8 mouse cellular contexts compared by ENCODE assay signal in genomic region chr9:106429221-106430014, GRCm38 (mm10). TPM values are rescaled to one million over a fixed set of nuclear protein-coding genes. Genes with fewer than 3 reads are reported as not detected.
A peak's percentile ranks its signal among the peaks of the same experiment; 100 is the strongest.
DNase-seq lines count a peak whose midpoint lies in the region; ATAC-seq lines count a peak whose summit lies in the region.

Gene Rpl29 (plus strand): TSS chr9:106429454.

- peaks cover 16% of the 10 kb centered on the region for H3K36me3 ChIP-seq in hindbrain, embryonic 16.5 days (ENCODE audit: control insufficient read depth, insufficient read depth, low read length)
- H3K36me3 ChIP-seq in macrophage (ENCODE audit: inconsistent target): peaks cover 21% of the 10 kb centered on the region

- no peaks in the 10 kb centered on the region for H3K27me3 ChIP-seq in hindbrain, embryonic 16.5 days (replicated peaks; ENCODE audit: control insufficient read depth, insufficient read depth, low read length)

- peak within 1 kb of the TSS; percentile 77 for H3K4me3 ChIP-seq in hindbrain, embryonic 16.5 days (ENCODE audit: low read length)
- H3K4me3 ChIP-seq in macrophage (ENCODE audit: inconsistent target): peak within 1 kb of the TSS; percentile 68

- H3K9me3 ChIP-seq in hindbrain, embryonic 16.5 days (ENCODE audit: control insufficient read depth, low read length): no peaks in the 10 kb centered on the region

- H3K27ac ChIP-seq in hindbrain, embryonic 16.5 days (ENCODE audit: low read depth, low read length): peak within 1 kb of the TSS; percentile 95
- peak within 1 kb of the TSS; percentile 76 for H3K27ac ChIP-seq in macrophage

- peaks cover 13% of the 10 kb centered on the region for H3K79me2 ChIP-seq in macrophage (ENCODE audit: inconsistent target)

- peak within 1 kb of the TSS; percentile 93 for H3K9ac ChIP-seq in hindbrain, embryonic 16.5 days (ENCODE audit: low read depth, low read length)

- peak; percentile 92 for ATAC-seq in hindbrain, embryonic 16.5 days

- peak within 1 kb of the TSS; percentile 85 for H3K4me2 ChIP-seq in hindbrain, embryonic 16.5 days (ENCODE audit: low read length)

- under 1% methylated on average over 48 of the region's 55 CpGs for WGBS in hindbrain, embryonic 16.5 days
- 0% methylated on average over 53 of the region's 55 CpGs for WGBS in macrophage (ENCODE audit: missing documents)

- DNase-seq in T-cell, adult 2 months (ENCODE audit: low spot score): peak; percentile 94
- DNase-seq in cerebellum, postnatal 36 days: peak; percentile 92 to 97
- DNase-seq in gastrocnemius, adult 18-20 months (ENCODE audit: low spot score): peak; percentile 97
- DNase-seq in left cerebral cortex, adult 18-20 months (ENCODE audit: low spot score in 2 of 2): peak; percentile 90 to 95
- DNase-seq in right cerebral cortex, adult 18-20 months: peak; percentile 95
- peak; percentile 85 for DNase-seq in urinary bladder, postnatal 10 days (ENCODE audit: low spot score)

- H3K4me1 ChIP-seq in hindbrain, embryonic 16.5 days (ENCODE audit: control insufficient read depth, insufficient read depth, low read depth, low read length): peaks cover 5% of the 10 kb centered on the region

RNA-seq across cellular contexts. Expression of gene Rpl29, which starts in this region (rescaled TPM):
- 100 to 1,000 TPM; 280 to 298 TPM for total RNA-seq in gastrocnemius, adult 18-20 months (2021)
- 603 and 620 TPM in 2 replicates for polyA plus RNA-seq in hindbrain, embryonic 16.5 days (2015; fragmentation: Nextera tagmentation; extraction: Ambion mirVana)
- 100 to 1,000 TPM; 275 to 295 TPM for total RNA-seq in left cerebral cortex, adult 18-20 months (2021)
- total RNA-seq in macrophage (2018; cell fraction: chromatin; rRNA removed): 100 to 1,000 TPM in 1 of 26 experiments, 10 to 100 TPM in 25; 10.2 to 120 (median 19.9) TPM
- 1,000 to 10,000 TPM in 2 of 26 experiments, 100 to 1,000 TPM in 24; 483 to 1,246 (median 739) TPM for total RNA-seq in macrophage (2018; cell fraction: cytosol; rRNA removed)
- total RNA-seq in macrophage (2018; cell fraction: nucleus; rRNA removed): 100 to 1,000 TPM in 1 of 26 experiments, 10 to 100 TPM in 25; 32.8 to 107 (median 59.5) TPM
- 891 to 979 TPM (median 909 TPM) in 3 replicates for polyA plus RNA-seq in macrophage (2018)

Comparison
In these comparisons a context has a peak if more than half of its experiments do, and no peak if none do; other contexts are left out.
1. Peak in every context shown above with its lines: DNase-seq, ATAC-seq, H3K4me3 ChIP-seq and H3K27ac ChIP-seq.